Mouse (Mus musculus) liver, embryonic 14.5 days (tissue): ENCODE data around the gene Psmc6.

Experiments
- CTCF ChIP-seq: IDR thresholded peaks from 2 replicates; pipeline ENCODE4 v1.5.1; 2016; ENCODE audit warnings: antibody characterized with exemption, low read depth, control low read depth
- EP300 ChIP-seq: IDR thresholded peaks from 2 replicates; pipeline ENCODE4 v1.6.1; 2016; ENCODE audit warnings: antibody characterized with exemption, low read depth

GRCm38 (mm10) chr14:45321067-45321466 is 8.5 kb upstream of the Psmc6 start:
- TF ChIP-seq CTCF = no peak
- no peak for TF ChIP-seq EP300
